Mouse (Mus musculus) MEL (cell line): ENCODE data around the gene Morc2a. TPM values are rescaled to one million over a fixed set of nuclear protein-coding genes. Genes with fewer than 3 reads are reported as not detected.
"Not testable (repeated sequence)": the region's sequence is repeated elsewhere in the genome, so short reads cannot be mapped to it uniquely, and the experiment has no call there.

Experiments used
- DNase-seq: peaks from one replicate; pipeline ENCODE4 v3.0.0; 2011; ENCODE audit warnings: low read depth, low spot score
- H3K27ac ChIP-seq: 2 replicates; pipeline ENCODE4 v1.5.1; 2012; ENCODE audit warnings: low read depth, mild to moderate bottlenecking, control low read depth, low read length, moderate library complexity; ENCODE audit not compliant: control insufficient read depth
- H3K27me3 ChIP-seq, 2 experiments: fragments of 150-350 bp in 1 of 2; sonication (generic) in 1 of 2; 2 replicates each; pipeline ENCODE4 v1.6.1; 2012; ENCODE audit warnings: low read length in 2 of 2, mild to moderate bottlenecking in 2 of 2, improper control_type of control experiment in 1 of 2, moderate library complexity in 1 of 2; ENCODE audit not compliant: insufficient read depth in 2 of 2, control insufficient read depth in 1 of 2
- H3K36me3 ChIP-seq, 2 experiments: 2 replicates each; pipeline ENCODE4 v1.6.1; 2012 to 2014; ENCODE audit warnings: low read length in 2 of 2, improper control_type of control experiment in 1 of 2, inconsistent platforms in 1 of 2, mild to moderate bottlenecking in 1 of 2; ENCODE audit not compliant: insufficient read depth in 2 of 2, control insufficient read depth in 1 of 2
- H3K4me1 ChIP-seq, 2 experiments: fragments of 150-350 bp in 1 of 2; sonication (generic) in 1 of 2; 2 replicates each; pipeline ENCODE4 v1.6.1; 2012; ENCODE audit warnings: low read length in 2 of 2, improper control_type of control experiment in 1 of 2, mild to moderate bottlenecking in 1 of 2; ENCODE audit not compliant: insufficient read depth in 2 of 2, control insufficient read depth in 1 of 2
- H3K4me3 ChIP-seq, 2 experiments: fragments of 150-350 bp in 1 of 2; sonication (generic) in 1 of 2; 2 replicates each; pipeline ENCODE4 v1.5.1; 2012; ENCODE audit warnings: low read depth in 2 of 2, low read length in 2 of 2, mild to moderate bottlenecking in 2 of 2, moderate library complexity in 2 of 2, control low read depth in 1 of 2, improper control_type of control experiment in 1 of 2; ENCODE audit not compliant: control insufficient read depth in 1 of 2, insufficient read depth in 1 of 2
- H3K79me2 ChIP-seq: 2 replicates; pipeline ENCODE4 v1.6.1; 2012; ENCODE audit warnings: mild to moderate bottlenecking, low read length, moderate library complexity; ENCODE audit not compliant: control insufficient read depth, poor library complexity, insufficient read depth
- H3K9ac ChIP-seq: 2 replicates; pipeline ENCODE4 v1.6.1; 2012; ENCODE audit warnings: low read depth, mild to moderate bottlenecking, control low read depth, low read length, moderate library complexity; ENCODE audit not compliant: control insufficient read depth, poor library complexity, severe bottlenecking
- H3K9me3 ChIP-seq: fragments of 150-350 bp; sonication (generic); replicated peaks from 2 replicates; pipeline ENCODE4 v1.6.1; 2012; ENCODE audit warnings: mild to moderate bottlenecking, low read length, improper control_type of control experiment, moderate library complexity; ENCODE audit not compliant: insufficient read depth
- CHD2 ChIP-seq: IDR thresholded peaks from 2 replicates; pipeline ENCODE4 v1.6.1; 2011; ENCODE audit warnings: low read length, improper control_type of control experiment
- CTCF ChIP-seq, 3 experiments: IDR thresholded peaks in 2 of 3; conservative IDR thresholded peaks in 1 of 3; 2 replicates each; pipeline ENCODE4 v1.5.1; 2011 to 2012; ENCODE audit warnings: low read length in 3 of 3, low read depth in 2 of 3, mild to moderate bottlenecking in 2 of 3, improper control_type of control experiment in 1 of 3, inconsistent platforms in 1 of 3, mixed read lengths in 1 of 3, moderate library complexity in 1 of 3; ENCODE audit not compliant: control insufficient read depth in 1 of 3, insufficient read depth in 1 of 3, poor library complexity in 1 of 3, severe bottlenecking in 1 of 3
- ETS1 ChIP-seq: IDR thresholded peaks from 2 replicates; pipeline ENCODE4 v1.6.1; 2012; ENCODE audit warnings: low read depth, mild to moderate bottlenecking, inconsistent platforms, low read length, improper control_type of control experiment, moderate library complexity
- GABPA ChIP-seq: IDR thresholded peaks from 2 replicates; pipeline ENCODE4 v1.6.1; 2012; ENCODE audit warnings: low read depth, mild to moderate bottlenecking, inconsistent platforms, low read length, improper control_type of control experiment, moderate library complexity
- HCFC1 ChIP-seq: IDR thresholded peaks from 2 replicates; pipeline ENCODE4 v1.6.1; 2012; ENCODE audit warnings: low read depth, mild to moderate bottlenecking, inconsistent platforms, low read length, improper control_type of control experiment, moderate library complexity
- JUND ChIP-seq: IDR thresholded peaks from 2 replicates; pipeline ENCODE4 v1.6.1; 2011; ENCODE audit warnings: low read depth, mild to moderate bottlenecking, improper control_type of control experiment, low read length
- MAX ChIP-seq: IDR thresholded peaks from 2 replicates; pipeline ENCODE4 v1.6.1; 2011; ENCODE audit warnings: low read length, improper control_type of control experiment
- NELFE ChIP-seq: IDR thresholded peaks from 2 replicates; pipeline ENCODE4 v1.6.1; 2011; ENCODE audit warnings: low read depth, low read length, improper control_type of control experiment
- POLR2A ChIP-seq, 2 experiments: IDR thresholded peaks; 2 replicates each; pipeline ENCODE4 v1.6.1; 2011 to 2012; ENCODE audit warnings: low read length in 2 of 2, mild to moderate bottlenecking in 2 of 2, control low read depth in 1 of 2, improper control_type of control experiment in 1 of 2, low read depth in 1 of 2, moderate library complexity in 1 of 2; ENCODE audit not compliant: control insufficient read depth in 1 of 2, insufficient read depth in 1 of 2, poor library complexity in 1 of 2
- SMC3 ChIP-seq: IDR thresholded peaks from 2 replicates; pipeline ENCODE4 v1.6.1; 2011; ENCODE audit warnings: low read depth, low read length, improper control_type of control experiment
- USF1 ChIP-seq: IDR thresholded peaks from 2 replicates; pipeline ENCODE4 v1.6.1; 2014; ENCODE audit warnings: low read depth, mild to moderate bottlenecking, inconsistent platforms, low read length, improper control_type of control experiment, moderate library complexity
- ZC3H11A ChIP-seq: IDR thresholded peaks from 2 replicates; pipeline ENCODE4 v1.6.1; 2012; ENCODE audit warnings: low read depth, mild to moderate bottlenecking, inconsistent platforms, low read length, improper control_type of control experiment
- ZMIZ1 ChIP-seq: IDR thresholded peaks from 2 replicates; pipeline ENCODE4 v1.6.1; 2012; ENCODE audit warnings: low read depth, mild to moderate bottlenecking, inconsistent platforms, low read length, improper control_type of control experiment, moderate library complexity
- ZNF384 ChIP-seq: IDR thresholded peaks from 2 replicates; pipeline ENCODE4 v1.6.1; 2012; ENCODE audit warnings: low read depth, mild to moderate bottlenecking, inconsistent platforms, low read length, improper control_type of control experiment
- polyA plus RNA-seq, 2 experiments: library from polyadenylated mRNA; stranded (reverse) in 1 of 2; unstranded in 1 of 2; fragments of >175 nt in 1 of 2; fragments of >200 nt in 1 of 2; gene quantifications; 2 replicates each; pipeline versions ENCODE4 v1.2.1 to v1.2.4; 2012; ENCODE audit warnings: low replicate concordance in 2 of 2, low read depth in 1 of 2; ENCODE audit not compliant: insufficient read length in 2 of 2, insufficient read depth in 1 of 2, missing spikeins in 1 of 2
- total RNA-seq: library from RNA; depleted of rRNA; stranded (reverse); fragments of 300-350 nt; gene quantifications from 2 replicates; pipeline ENCODE4 v1.2.3, GENCODE M21; 2012

Gene Morc2a
- total and polyA plus RNA-seq, 3 experiments: 14.7 to 25.6 (median 23.4) TPM

- TF ChIP-seq HCFC1: peak; percentile 90
- peak; percentile 70; the same call in 1 of the 2 replicates for TF ChIP-seq ZMIZ1
- TF ChIP-seq CHD2: no peak
- TF ChIP-seq NELFE: peak; percentile 62
- TF ChIP-seq GABPA: no peak
Measured at GRCm38 (mm10) chr11:3648964-3649841, at the start of gene Morc2a (continued).

- not testable (repeated sequence) for H3K4me3 ChIP-seq, H3K9me3 ChIP-seq, H3K4me1 ChIP-seq, H3K27me3 ChIP-seq, H3K27ac ChIP-seq, H3K79me2 ChIP-seq, H3K9ac ChIP-seq, H3K36me3 ChIP-seq, DNase-seq
- TF ChIP-seq SMC3: 0 out of 2 replicates have a peak, but pooled peaks have one; percentile 12
- peak in 1 of 3 experiments; percentile 24; a peak in 1 of 6 replicates for TF ChIP-seq CTCF (IDR thresholded peaks at IDR 0.05 in 2 of 3, conservative IDR thresholded peaks at IDR 0.05 in 1 of 3; ENCODE audit: control insufficient read depth in 1 of 3, insufficient read depth in 1 of 3, low read depth in 2 of 3, low read length in 3 of 3, poor library complexity in 1 of 3, severe bottlenecking in 1 of 3)
Measured at GRCm38 (mm10) chr11:3601966-3602365, 47.0 kb upstream of the Morc2a start.

- not testable (repeated sequence) for H3K27me3 ChIP-seq, H3K36me3 ChIP-seq, H3K9me3 ChIP-seq
- DNase-seq: peak; percentile 44
- TF ChIP-seq CTCF (IDR thresholded peaks at IDR 0.05 in 2 of 3, conservative IDR thresholded peaks at IDR 0.05 in 1 of 3; ENCODE audit: control insufficient read depth in 1 of 3, insufficient read depth in 1 of 3, low read depth in 2 of 3, low read length in 3 of 3, poor library complexity in 1 of 3, severe bottlenecking in 1 of 3): peak in 2 of 3 experiments; percentile 47 to 71; a peak in 4 of 6 replicates
- TF ChIP-seq ETS1: peak; percentile 9; the same call in 1 of the 2 replicates
- TF ChIP-seq SMC3: peak; percentile 58
- TF ChIP-seq, all 39 proteins: peak for 3; not testable (repeated sequence) for 36
- not testable (repeated sequence) for H3K79me2 ChIP-seq, H3K4me1 ChIP-seq, H3K4me3 ChIP-seq, H3K27ac ChIP-seq, H3K9ac ChIP-seq
Measured at GRCm38 (mm10) chr11:3602687-3603086, 46.3 kb upstream of the Morc2a start.

- Histone ChIP-seq H3K27me3 (peaks cover 0 to 2% of the 10 kb centered on the region in 2 experiments; a peak in 1 of 4 replicates), H3K4me3 (no peak overlapping the region), H3K79me2 (no peaks in the 10 kb centered on the region), H3K4me1 (no peaks in the 10 kb centered on the region; a peak in 1 of 4 replicates), H3K27ac (no peak overlapping the region), H3K9me3 (no peaks in the 10 kb centered on the region), H3K36me3 (no peaks in the 10 kb centered on the region), H3K9ac (no peak overlapping the region)
- TF ChIP-seq HCFC1 (no peak), JUND (no peak), USF1 (no peak), MAX (no peak), ZC3H11A (no peak), SMC3 (no peak), POLR2A (IDR thresholded peaks at IDR 0.05; ENCODE audit: control insufficient read depth in 1 of 2, insufficient read depth in 1 of 2, low read depth in 1 of 2, low read length in 2 of 2, poor library complexity in 1 of 2) (no peak), ZNF384 (no peak)
- DNase-seq: no peak
Measured at GRCm38 (mm10) chr11:3606456-3606855, 42.5 kb upstream of the Morc2a start.
